Mouse (Mus musculus): Measurements from ENCODE around the gene Lrrc27.

The Lrrc27 gene

GRCm38 (mm10) chr7:139275586-139275985 lies 62.8 kb downstream of the Lrrc27 start:
- DNase-seq (ENCODE audit: low spot score): no peak

GRCm38 (mm10) chr7:139276150-139276549 lies 63.4 kb downstream of the Lrrc27 start:
- DNase-seq (ENCODE audit: low spot score): no peak

GRCm38 (mm10) chr7:139277536-139277935 lies 64.7 kb downstream of the Lrrc27 start:
- no peak for DNase-seq (ENCODE audit: low spot score)

- no peak for DNase-seq (ENCODE audit: low spot score)
These were observed 66.8 kb downstream of the Lrrc27 start for GRCm38 (mm10) chr7:139279571-139279970.

- DNase-seq (ENCODE audit: low spot score): no peak
These were observed 67.3 kb downstream of the Lrrc27 start for GRCm38 (mm10) chr7:139280044-139280443.

- DNase-seq (ENCODE audit: low spot score): no peak
These were observed 68.4 kb downstream of the Lrrc27 start for GRCm38 (mm10) chr7:139281195-139281594.

GRCm38 (mm10) chr7:139282037-139282436 lies 69.2 kb downstream of the Lrrc27 start:
- DNase-seq (ENCODE audit: low spot score): no peak

GRCm38 (mm10) chr7:139285295-139285943 lies 72.6 kb downstream of the Lrrc27 start:
- no peak for DNase-seq (ENCODE audit: low spot score)

- DNase-seq (ENCODE audit: low spot score): no peak
These were observed 75.8 kb downstream of the Lrrc27 start for GRCm38 (mm10) chr7:139288540-139288939.
